Mouse (Mus musculus): ENCODE data around the gene Bcar3. TPM values are rescaled to one million over a fixed set of nuclear protein-coding genes. Genes with fewer than 3 reads are reported as not detected.
"Not testable (repeated sequence)": the region's sequence is repeated elsewhere in the genome, so short reads cannot be mapped to it uniquely, and the experiment has no call there.

Gene Bcar3
- polyA plus RNA-seq, 1 experiment from 2014 or later: 15.9 TPM

DNA sequence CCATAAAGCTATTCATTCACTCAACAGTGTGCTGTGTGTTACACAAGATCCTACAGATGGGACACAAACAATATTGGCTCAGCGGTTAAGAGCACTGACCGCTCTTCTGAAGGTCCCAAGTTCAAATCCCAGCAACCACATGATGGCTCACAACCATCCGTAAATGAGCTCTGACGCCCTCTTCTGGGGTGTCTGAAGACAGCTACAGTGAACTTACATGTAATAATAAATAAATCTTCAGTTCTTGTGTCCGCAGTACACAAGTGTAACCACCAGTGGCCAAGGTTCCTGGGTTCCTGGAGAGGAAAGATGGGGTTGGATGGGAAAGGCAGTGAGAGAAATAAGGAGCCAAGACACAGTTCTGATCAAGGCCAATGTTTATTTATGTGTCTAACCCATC lies 23.9 kb upstream of the Bcar3 start:
- no peak for ATAC-seq (ENCODE audit: low FRiP score, low TSS enrichment)
- no peak overlapping the region for H3K4me3 ChIP-seq (ENCODE audit: low read length)
- H3K4me1 ChIP-seq (ENCODE audit: insufficient read depth, low read length): peaks cover 2% of the 10 kb centered on the region
- H3K27me3 ChIP-seq (ENCODE audit: insufficient read depth, low read length): no peaks in the 10 kb centered on the region
- WGBS: 76% methylated on average over 5 of the region's 5 CpGs
- no peak overlapping the region for H3K9ac ChIP-seq (replicated peaks; ENCODE audit: low read length)
- no peak overlapping the region for H3K4me2 ChIP-seq (replicated peaks; ENCODE audit: low read depth, low read length)
- no peaks in the 10 kb centered on the region for H3K9me3 ChIP-seq (ENCODE audit: low read length)
- no peak overlapping the region for H3K27ac ChIP-seq (ENCODE audit: low read length)
- H3K36me3 ChIP-seq (ENCODE audit: insufficient read depth, low read length): peaks cover 11% of the 10 kb centered on the region; the same call in 1 of the 2 replicates

- not testable (repeated sequence) for H3K4me2 ChIP-seq (replicated peaks; ENCODE audit: low read depth, low read length); H3K27ac ChIP-seq (ENCODE audit: low read length); ATAC-seq (ENCODE audit: low FRiP score, low TSS enrichment); H3K9ac ChIP-seq (replicated peaks; ENCODE audit: low read length); H3K4me3 ChIP-seq (ENCODE audit: low read length); H3K9me3 ChIP-seq (ENCODE audit: low read length); H3K27me3 ChIP-seq (ENCODE audit: insufficient read depth, low read length)
- Histone ChIP-seq H3K4me1 (ENCODE audit: insufficient read depth, low read length) (peaks cover 25% of the 10 kb centered on the region), H3K36me3 (ENCODE audit: insufficient read depth, low read length) (peaks cover 18% of the 10 kb centered on the region)
- WGBS: 92% methylated on average over 1 of the region's 1 CpGs
Observed at GRCm38 (mm10) chr3:122272565-122272964, 21.4 kb upstream of the Bcar3 start.

DNA sequence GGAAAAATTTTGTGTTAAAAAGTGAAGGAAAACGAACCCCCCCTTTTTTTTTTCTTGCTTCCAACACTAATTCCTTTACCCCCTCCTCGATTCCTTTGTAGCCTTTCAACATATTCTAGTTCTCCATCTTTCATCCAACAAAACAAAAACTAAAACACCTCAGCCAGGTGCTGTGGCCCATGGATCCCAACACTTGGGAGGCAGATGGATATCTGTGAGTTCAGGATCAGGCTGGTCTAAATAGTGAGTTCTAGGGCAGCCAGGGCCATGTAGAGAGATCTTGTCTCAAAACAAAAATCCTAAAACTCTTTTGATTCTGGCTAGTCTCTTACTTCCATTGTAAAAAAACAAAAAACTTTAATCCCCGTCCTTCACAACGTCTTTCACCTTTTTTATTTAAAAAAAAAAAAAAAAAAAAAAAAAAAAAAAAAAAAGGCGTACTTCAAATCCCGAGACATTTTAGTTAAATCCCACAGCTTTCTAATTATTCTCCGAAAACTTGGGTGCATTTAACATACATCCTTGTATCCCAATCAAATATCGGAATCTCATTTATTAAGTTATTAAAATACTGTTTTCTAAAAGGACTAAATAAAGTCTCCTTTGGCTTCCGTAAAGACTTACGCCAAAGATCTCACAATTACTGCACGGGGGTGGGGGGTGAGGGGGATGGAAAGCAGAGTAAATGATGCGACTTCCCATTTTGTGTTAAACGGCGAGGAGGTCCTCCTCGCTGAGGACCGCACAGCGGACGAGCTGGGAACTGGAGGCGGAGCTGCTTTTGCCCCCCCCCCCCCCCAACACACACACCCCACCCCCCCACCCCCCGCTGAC lies 20.3 kb upstream of the Bcar3 start:
- peaks cover 29% of the 10 kb centered on the region for H3K36me3 ChIP-seq (ENCODE audit: insufficient read depth, low read length)
- peak overlapping the region; percentile 94 for H3K4me3 ChIP-seq (ENCODE audit: low read length)
- H3K27ac ChIP-seq (ENCODE audit: low read length): no peak overlapping the region
- peak overlapping the region; percentile 50 for H3K4me2 ChIP-seq (replicated peaks; ENCODE audit: low read depth, low read length)
- WGBS: 11% methylated on average over 19 of the region's 20 CpGs
- ATAC-seq (ENCODE audit: low FRiP score, low TSS enrichment): no peak
- peaks cover 29% of the 10 kb centered on the region for H3K4me1 ChIP-seq (ENCODE audit: insufficient read depth, low read length)
- H3K27me3 ChIP-seq (ENCODE audit: insufficient read depth, low read length): no peaks in the 10 kb centered on the region
- no peaks in the 10 kb centered on the region for H3K9me3 ChIP-seq (ENCODE audit: low read length)
- H3K9ac ChIP-seq (replicated peaks; ENCODE audit: low read length): peak overlapping the region; percentile 54

DNA sequence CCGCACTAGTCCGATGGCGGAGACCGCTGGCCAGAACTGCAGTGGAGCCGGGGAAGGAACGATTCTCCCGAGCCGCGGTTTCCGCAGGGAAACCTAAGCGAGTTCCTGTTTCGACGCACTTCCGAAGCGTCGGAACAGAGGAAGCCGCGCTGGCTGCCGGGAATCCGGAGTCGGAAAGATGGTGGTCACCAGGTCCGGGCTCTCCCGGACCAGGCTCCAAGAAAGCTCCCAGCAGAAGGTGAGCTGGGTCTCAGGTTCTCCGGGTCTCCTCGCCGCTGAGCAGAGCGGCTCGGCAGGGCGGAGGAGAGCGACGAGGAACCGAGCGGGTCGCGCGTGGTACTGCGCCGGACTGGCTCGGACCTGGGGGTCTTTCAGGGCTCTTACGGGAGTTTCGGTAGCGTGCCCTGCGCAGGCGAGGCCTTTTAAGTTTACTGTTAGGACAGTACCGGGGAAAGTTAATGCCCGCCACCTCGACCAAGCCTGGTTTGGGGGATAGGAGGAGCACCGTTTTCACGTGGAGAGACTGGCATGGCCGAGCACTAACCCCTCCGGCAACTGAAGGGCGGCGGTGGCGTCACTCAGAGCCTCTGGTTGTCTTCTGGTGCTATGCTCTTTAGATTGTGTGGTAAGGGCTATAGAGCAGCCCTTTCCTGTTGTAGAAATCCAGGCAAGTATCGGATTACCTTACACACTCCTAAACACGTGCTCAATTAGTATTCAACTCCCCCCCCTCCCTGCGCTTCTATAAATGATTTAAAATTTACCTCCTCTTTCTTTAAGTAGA lies 19.5 kb upstream of the Bcar3 start, which contains the start of gene Dnttip2:
Dnttip2 (plus strand) TSS at position 148 of the 784 bp plus-strand sequence.
- peak; percentile 98 for ATAC-seq (ENCODE audit: low FRiP score, low TSS enrichment)
- peaks cover 29% of the 10 kb centered on the region for H3K4me1 ChIP-seq (ENCODE audit: insufficient read depth, low read length)
- H3K27me3 ChIP-seq (ENCODE audit: insufficient read depth, low read length): no peaks in the 10 kb centered on the region
- peak within 1 kb of the TSS; percentile 63 for H3K27ac ChIP-seq (ENCODE audit: low read length)
- H3K4me2 ChIP-seq (replicated peaks; ENCODE audit: low read depth, low read length): peak within 1 kb of the TSS; percentile 71
- WGBS: under 1% methylated on average over 56 of the region's 57 CpGs
- H3K9me3 ChIP-seq (ENCODE audit: low read length): no peaks in the 10 kb centered on the region
- H3K4me3 ChIP-seq (ENCODE audit: low read length): peak within 1 kb of the TSS; percentile 94
- peak within 1 kb of the TSS; percentile 93 for H3K9ac ChIP-seq (replicated peaks; ENCODE audit: low read length)
- H3K36me3 ChIP-seq (ENCODE audit: insufficient read depth, low read length): peaks cover 37% of the 10 kb centered on the region

DNA sequence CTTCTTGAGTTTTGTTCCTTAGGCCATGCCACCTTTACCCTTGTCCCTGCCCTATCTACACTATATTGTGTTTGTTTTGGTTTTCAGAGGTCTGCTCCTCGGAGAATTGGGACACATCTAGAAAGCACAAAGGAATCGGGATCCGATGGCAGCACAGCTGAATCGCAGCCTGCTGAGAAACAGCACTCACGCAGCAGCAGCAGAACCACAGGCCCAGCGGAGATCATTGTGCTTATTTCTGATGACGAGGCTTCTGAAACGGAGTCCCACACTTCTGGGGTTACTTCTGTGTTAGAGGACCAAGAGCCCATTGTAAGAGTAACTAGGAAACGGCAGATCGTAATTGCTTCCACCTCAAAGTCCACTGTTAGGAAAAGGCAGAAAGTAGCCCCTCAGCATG lies 18.8 kb upstream of the Bcar3 start:
- Histone ChIP-seq H3K4me3 (ENCODE audit: low read length) (peak overlapping the region; percentile 94), H3K9ac (replicated peaks; ENCODE audit: low read length) (peak overlapping the region; percentile 93), H3K27ac (ENCODE audit: low read length) (no peak overlapping the region), H3K36me3 (ENCODE audit: insufficient read depth, low read length) (peaks cover 42% of the 10 kb centered on the region), H3K4me2 (replicated peaks; ENCODE audit: low read depth, low read length) (peak overlapping the region; percentile 71), H3K9me3 (ENCODE audit: low read length) (no peaks in the 10 kb centered on the region), H3K4me1 (ENCODE audit: insufficient read depth, low read length) (peaks cover 29% of the 10 kb centered on the region), H3K27me3 (ENCODE audit: insufficient read depth, low read length) (no peaks in the 10 kb centered on the region)
- ATAC-seq (ENCODE audit: low FRiP score, low TSS enrichment): no peak
- 76% methylated on average over 10 of the region's 10 CpGs for WGBS

GRCm38 (mm10) chr3:122287195-122287594 lies 6.7 kb upstream of the Bcar3 start:
- H3K4me1 ChIP-seq (ENCODE audit: insufficient read depth, low read length): peaks cover 5% of the 10 kb centered on the region; the same call in 1 of the 2 replicates
- ATAC-seq (ENCODE audit: low FRiP score, low TSS enrichment): no peak
- no peak overlapping the region for H3K4me2 ChIP-seq (replicated peaks; ENCODE audit: low read depth, low read length)
- no peak overlapping the region for H3K27ac ChIP-seq (ENCODE audit: low read length)
- H3K27me3 ChIP-seq (ENCODE audit: insufficient read depth, low read length): no peaks in the 10 kb centered on the region
- 79% methylated on average over 5 of the region's 5 CpGs for WGBS
- H3K9ac ChIP-seq (replicated peaks; ENCODE audit: low read length): no peak overlapping the region
- H3K36me3 ChIP-seq (ENCODE audit: insufficient read depth, low read length): peaks cover 33% of the 10 kb centered on the region
- no peaks in the 10 kb centered on the region for H3K9me3 ChIP-seq (ENCODE audit: low read length)
- no peak overlapping the region for H3K4me3 ChIP-seq (ENCODE audit: low read length)

- H3K4me1 ChIP-seq (ENCODE audit: insufficient read depth, low read length): peaks cover 10% of the 10 kb centered on the region; the same call in 1 of the 2 replicates
- 75% methylated on average over 5 of the region's 5 CpGs for WGBS
- H3K36me3 ChIP-seq (ENCODE audit: insufficient read depth, low read length): peaks cover 18% of the 10 kb centered on the region
- no peak overlapping the region for H3K4me2 ChIP-seq (replicated peaks; ENCODE audit: low read depth, low read length)
- no peak for ATAC-seq (ENCODE audit: low FRiP score, low TSS enrichment)
- no peak overlapping the region for H3K4me3 ChIP-seq (ENCODE audit: low read length)
- H3K27ac ChIP-seq (ENCODE audit: low read length): no peak overlapping the region
- H3K27me3 ChIP-seq (ENCODE audit: insufficient read depth, low read length): no peaks in the 10 kb centered on the region
- H3K9ac ChIP-seq (replicated peaks; ENCODE audit: low read length): no peak overlapping the region
- no peaks in the 10 kb centered on the region for H3K9me3 ChIP-seq (ENCODE audit: low read length)
Observed at GRCm38 (mm10) chr3:122288613-122289195, 5.2 kb upstream of the Bcar3 start.

DNA sequence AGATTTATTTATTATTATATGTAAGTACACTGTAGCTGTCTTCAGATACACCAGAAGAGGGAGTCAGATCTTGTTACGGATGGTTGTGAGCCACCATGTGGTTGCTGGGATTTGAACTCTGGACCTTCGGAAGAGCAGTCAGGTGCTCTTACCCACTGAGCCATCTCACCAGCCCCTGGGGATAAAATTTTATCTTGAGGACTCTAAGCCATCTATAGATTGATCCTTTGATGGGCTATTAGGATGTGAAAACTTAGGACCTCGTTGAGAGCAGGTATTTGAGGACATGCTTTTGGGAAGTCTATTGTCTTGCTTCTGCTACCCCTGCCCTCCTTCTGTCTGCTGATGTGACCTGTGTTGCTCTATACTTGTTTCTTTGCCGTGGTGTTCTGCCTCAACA lies 4.6 kb upstream of the Bcar3 start:
- H3K9me3 ChIP-seq (ENCODE audit: low read length); H3K27ac ChIP-seq (ENCODE audit: low read length); ATAC-seq (ENCODE audit: low FRiP score, low TSS enrichment); H3K4me2 ChIP-seq (replicated peaks; ENCODE audit: low read depth, low read length); H3K4me3 ChIP-seq (ENCODE audit: low read length); H3K9ac ChIP-seq (replicated peaks; ENCODE audit: low read length); H3K27me3 ChIP-seq (ENCODE audit: insufficient read depth, low read length): not testable (repeated sequence)
- WGBS: 65% methylated on average over 3 of the region's 4 CpGs
- Histone ChIP-seq H3K36me3 (ENCODE audit: insufficient read depth, low read length) (peaks cover 12% of the 10 kb centered on the region), H3K4me1 (ENCODE audit: insufficient read depth, low read length) (peaks cover 13% of the 10 kb centered on the region)

- Histone ChIP-seq H3K27ac (ENCODE audit: low read length) (0 out of 2 replicates have a peak overlapping the region, but pooled peaks have one; percentile 3), H3K9ac (replicated peaks; ENCODE audit: low read length) (no peak overlapping the region), H3K9me3 (ENCODE audit: low read length) (no peaks in the 10 kb centered on the region)
Observed at GRCm38 (mm10) chr3:122290696-122291095, 3.2 kb upstream of the Bcar3 start.

More at GRCm38 (mm10) chr3:122290696-122291095, 3.2 kb upstream of the Bcar3 start:
- 78% methylated on average over 7 of the region's 7 CpGs for WGBS
- no peak overlapping the region for H3K4me3 ChIP-seq (ENCODE audit: low read length)
- peaks cover 18% of the 10 kb centered on the region for H3K4me1 ChIP-seq (ENCODE audit: insufficient read depth, low read length)
- 0 out of 2 replicates have a peak, but pooled peaks cover 2% of the 10 kb centered on the region for H3K36me3 ChIP-seq (ENCODE audit: insufficient read depth, low read length)
- no peaks in the 10 kb centered on the region for H3K27me3 ChIP-seq (ENCODE audit: insufficient read depth, low read length)
- no peak for ATAC-seq (ENCODE audit: low FRiP score, low TSS enrichment)
- H3K4me2 ChIP-seq (replicated peaks; ENCODE audit: low read depth, low read length): no peak overlapping the region

Measured in kidney, embryonic 16.5 days (tissue).